Mouse (Mus musculus): ENCODE results near the gene Mrtfb.
A peak's percentile ranks its signal among the peaks of the same experiment; 100 is the strongest.

The Mrtfb gene

DNA sequence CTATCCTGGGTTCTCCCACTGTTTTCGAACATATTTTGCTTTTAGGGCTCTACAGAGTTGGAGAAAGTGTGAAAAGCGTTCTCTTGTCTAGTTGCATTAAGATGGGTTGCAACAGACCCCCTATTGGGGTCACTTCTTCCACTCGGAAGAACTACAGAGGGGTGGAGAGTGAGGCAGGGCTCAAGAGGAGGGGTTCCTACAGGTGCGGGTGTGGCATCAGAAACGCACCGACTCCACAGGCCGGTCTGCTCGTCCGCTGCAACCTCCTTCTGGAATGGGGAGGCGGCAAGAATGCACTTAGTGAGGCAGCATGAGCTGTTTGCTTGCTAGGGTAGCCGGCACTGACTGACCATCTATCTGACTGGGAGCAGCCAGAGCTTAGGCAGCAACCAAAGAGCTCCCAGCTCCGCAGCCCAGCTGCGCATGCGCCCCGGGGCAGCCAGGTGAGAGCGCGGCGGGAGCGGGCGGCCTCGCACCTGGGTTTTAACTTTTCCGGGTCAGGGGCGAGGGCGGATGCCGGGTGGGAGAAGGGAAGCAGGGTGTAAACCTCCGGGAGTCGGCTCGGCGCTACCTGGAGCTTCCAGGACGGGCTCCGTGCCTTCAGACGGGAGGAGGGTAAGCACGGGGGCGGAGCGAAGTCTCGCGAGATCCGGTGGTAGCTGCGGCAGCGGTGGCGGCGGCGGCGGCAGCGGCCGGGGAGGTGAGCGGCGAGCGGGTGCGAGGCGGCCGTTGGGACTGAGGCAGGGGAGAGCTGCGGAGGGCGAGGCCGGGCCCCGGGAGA is at the start of gene Mrtfb:
Gene Mrtfb (plus strand): TSS at position 627 of the 781 bp plus-strand sequence.
- DNase-seq (ENCODE audit: extremely low read depth, insufficient read length, low spot score): peak; percentile 93

DNA sequence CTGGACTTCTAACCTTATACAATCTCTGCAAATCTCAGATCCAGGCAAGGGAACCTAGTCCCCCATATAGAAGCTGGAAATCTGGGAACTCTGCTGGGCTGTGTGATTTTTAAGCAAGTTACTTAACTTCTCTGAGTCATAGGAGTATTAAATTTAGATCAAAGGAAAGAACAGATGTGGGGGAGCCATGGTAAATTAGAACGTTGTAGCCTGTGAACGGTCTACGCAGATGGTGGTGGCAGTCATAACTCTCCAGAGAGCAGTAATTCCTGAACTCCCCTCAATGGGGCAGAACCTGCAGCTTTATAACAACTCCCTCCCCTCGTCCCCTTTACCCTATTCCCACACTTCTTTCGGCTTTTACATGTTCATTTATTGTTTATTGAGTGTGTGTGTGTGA is 48.6 kb upstream of the Mrtfb start:
- DNase-seq (ENCODE audit: extremely low read depth, insufficient read length, low spot score): no peak

DNA sequence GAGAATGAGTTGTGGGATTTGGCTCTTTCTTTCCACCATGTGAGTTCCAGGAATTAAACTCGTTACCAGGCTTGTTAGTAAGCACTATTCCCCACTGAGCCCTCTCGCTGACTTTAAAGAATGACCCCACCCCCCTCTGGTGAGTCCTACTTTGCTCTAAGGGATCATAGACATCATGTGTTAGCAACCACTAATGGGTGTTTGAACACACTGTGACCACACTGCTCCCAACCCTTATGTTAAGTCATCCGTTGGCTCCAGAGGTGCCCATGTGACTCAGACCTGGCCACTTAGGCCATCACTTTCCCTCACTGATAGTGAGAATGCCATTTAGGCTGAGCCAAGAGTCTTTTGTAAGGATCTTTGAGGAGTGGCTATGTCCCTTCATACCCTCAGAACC is 48.2 kb upstream of the Mrtfb start:
- peak; percentile 32 for DNase-seq (ENCODE audit: extremely low read depth, insufficient read length, low spot score)

DNA sequence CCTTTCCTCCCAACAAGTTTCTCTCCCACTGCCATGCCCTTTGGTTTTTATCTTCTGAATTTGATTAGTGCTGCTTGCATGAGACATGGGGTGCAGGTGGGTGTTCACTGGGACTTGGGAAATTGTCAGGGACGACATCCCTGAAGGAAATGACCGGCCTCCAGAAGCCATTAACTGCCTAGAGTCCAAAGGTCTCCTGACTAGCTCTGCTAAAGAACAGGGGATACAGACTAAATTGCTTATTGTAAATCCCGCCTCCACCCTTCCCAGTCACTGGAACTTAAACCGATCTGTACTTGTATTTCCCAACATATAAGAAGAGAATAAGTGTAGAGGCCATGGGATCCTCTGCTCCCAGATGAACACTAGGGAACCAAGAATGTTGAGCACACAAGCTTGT is 43.5 kb upstream of the Mrtfb start:
- no peak for DNase-seq (ENCODE audit: extremely low read depth, insufficient read length, low spot score)

DNA sequence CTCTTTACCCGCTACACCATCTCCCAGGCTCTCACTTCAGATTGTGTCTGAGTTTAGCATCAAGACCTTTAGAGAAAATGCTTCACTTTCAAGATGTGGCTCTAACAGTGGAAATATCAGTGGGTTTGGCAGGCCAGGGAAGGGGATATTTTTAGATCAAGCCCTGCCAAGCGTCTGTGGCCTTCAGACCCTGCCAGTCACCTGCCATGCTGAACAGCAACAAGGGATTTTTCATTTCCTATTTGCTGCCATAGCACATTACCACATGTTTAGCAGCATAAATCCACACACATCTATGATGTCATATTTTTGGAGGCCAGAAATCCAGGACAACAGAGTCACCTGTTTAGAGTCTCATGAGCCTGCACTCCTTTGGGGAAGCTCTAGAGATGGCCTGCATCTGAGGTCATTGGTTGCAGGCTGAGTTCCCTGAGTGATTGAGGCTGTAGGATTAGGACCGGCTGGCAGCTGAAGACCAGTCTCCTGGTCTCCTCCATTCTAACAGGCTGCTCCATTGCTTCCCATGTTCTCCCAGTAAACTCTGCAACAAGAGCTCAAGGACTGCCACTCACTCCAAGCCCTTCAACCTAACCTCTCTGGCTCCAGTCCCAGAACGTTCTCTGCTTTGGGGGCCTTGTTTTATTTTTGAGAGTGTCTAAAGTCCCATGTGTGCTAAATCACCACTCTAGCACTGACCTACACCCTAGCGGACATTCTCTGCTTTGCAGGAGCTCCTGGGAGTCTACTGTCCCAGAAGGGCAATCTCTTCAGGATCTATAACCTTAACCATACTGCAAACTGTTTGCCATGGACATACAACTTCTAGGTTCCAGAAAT is 39.9 kb upstream of the Mrtfb start:
- DNase-seq (ENCODE audit: extremely low read depth, insufficient read length, low spot score): no peak

DNA sequence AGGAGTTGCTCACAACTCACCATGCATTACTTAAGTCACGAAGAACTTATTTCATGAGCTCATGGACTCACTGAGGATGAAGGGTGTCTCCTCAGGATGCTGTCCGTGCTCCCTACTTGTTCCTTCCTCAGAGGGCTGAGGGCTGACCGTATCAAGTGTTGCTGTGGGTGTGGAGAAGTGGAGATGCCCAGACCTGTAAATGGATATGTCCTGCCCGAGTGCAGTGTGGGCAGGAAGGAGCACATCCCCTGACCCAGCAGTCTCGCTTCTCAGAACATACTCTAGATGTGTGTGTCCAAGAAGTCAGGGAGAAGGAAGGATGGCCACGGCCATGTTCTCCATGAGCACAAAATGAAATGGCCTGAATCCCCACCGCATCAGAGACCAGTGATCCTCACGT is 38.3 kb upstream of the Mrtfb start:
- DNase-seq (ENCODE audit: extremely low read depth, insufficient read length, low spot score): no peak

DNA sequence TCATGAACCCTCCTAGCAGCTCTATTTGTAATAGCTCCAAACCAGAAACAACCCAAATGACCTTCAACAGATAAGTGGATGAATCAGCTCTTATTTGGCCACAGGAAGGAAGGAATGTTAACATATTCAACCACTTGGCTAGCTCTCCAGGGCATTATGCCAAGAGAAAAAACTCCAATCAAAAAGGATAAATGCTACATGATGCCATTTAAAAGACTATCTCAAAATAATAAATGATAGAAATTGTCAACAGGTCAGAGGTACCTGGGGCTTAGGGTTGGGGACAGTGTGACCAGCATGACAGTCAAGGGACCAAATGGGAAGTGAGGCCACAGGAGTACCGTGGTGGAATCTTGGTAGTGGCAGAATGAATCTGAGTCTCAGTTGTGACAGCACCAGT is 34.8 kb upstream of the Mrtfb start:
- peak; percentile 17 for DNase-seq (ENCODE audit: extremely low read depth, insufficient read length, low spot score)

DNA sequence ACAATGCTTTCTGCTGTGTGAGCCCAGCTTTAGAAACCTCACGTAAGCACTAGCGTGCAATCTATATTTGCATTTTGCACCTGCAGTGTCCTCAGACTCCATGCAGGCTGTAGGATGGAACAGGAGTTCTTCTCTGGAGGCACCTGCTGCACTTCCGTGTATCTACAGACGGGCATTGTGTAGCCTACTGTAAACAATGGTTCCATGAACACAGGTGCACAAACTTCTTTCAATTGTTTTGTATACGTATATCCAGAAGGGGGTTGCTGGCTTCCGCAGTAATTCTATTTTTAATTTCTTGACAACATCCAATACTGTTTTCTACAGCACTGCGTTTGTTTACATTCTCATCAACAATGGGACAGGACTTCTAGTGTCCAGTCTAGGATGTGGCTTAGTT is 24.2 kb upstream of the Mrtfb start:
- no peak for DNase-seq (ENCODE audit: extremely low read depth, insufficient read length, low spot score)

DNA sequence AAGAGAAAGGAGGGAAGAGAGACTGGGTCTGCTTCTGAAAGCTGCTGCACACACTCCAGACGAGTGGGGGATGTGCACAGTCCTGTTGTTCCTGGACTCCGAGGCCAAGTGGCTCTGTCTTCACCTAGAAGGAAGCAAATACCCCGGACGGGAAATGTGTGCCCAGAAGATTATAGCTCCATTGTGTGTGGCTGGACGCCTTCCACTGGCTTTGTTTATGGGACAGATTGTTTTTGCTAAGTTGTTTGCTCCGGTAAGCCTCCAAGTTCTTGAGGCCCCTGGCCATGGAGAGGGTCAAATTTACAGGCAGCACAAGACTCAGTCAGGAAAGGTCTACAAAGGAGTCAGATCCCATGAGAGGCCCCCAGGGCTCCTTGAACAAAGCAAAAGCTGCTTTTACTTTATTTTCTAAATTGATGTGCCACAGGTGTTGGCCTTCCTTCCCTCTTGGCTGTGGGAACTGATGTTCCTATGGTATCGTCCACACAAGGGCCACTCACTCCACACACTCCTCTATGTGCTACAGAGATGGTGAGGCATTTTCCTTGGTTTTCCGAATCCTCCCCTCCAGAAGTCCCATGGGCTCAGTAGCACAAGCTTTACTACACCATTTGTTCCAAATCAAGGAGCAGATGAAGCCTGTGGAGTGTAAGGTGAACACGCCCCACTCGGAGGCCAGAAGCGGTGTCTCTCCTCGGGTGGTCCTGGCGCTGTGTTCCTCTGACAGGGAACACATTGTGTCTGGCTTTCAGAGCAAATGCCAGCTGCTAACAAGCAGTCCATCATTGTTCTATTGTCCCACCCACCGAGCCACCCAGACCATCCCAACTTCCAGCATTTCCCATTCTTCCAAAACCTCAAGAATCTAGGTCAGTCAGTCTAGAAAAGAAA is 23.1 kb upstream of the Mrtfb start:
- DNase-seq (ENCODE audit: extremely low read depth, insufficient read length, low spot score): no peak

DNA sequence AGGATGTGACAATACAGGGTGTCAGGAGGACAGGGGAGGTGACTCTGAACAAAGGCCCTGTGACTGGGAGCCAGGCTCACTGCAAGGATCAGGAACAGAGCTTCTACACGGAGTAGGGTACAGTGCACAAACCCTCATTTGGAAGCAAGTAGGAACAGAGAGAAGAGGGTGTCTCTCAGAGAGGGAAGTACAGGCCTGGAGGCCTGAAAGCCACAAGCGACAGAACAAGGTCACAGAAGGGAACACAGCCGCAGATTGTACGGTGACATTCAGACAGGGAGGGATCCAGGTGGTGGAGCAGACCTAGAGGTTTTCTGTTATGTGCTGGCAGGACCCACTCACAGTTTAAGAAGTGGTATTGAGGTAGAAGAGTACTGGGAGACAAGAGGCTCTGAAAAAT is 17.2 kb upstream of the Mrtfb start:
- no peak for DNase-seq (ENCODE audit: extremely low read depth, insufficient read length, low spot score)

DNA sequence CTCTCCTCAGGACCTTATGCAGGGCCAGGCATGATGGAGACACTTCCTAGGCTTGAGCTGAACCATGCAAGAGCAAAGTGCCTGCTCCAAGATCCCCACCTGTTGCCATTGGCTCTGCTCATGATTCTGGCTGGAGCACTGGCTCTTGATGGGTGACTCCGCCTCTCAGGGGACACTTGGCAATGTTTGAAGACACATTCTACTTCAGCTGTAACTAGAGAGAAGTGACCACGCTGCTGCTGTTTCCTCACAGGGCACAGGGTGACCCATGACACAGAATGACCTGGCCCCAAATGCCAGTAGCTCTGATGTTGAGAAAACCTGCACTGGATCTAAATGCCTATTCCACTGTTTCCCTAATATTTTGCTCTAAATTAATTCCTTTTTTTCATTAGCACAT is 16.7 kb upstream of the Mrtfb start:
- no peak for DNase-seq (ENCODE audit: extremely low read depth, insufficient read length, low spot score)

DNA sequence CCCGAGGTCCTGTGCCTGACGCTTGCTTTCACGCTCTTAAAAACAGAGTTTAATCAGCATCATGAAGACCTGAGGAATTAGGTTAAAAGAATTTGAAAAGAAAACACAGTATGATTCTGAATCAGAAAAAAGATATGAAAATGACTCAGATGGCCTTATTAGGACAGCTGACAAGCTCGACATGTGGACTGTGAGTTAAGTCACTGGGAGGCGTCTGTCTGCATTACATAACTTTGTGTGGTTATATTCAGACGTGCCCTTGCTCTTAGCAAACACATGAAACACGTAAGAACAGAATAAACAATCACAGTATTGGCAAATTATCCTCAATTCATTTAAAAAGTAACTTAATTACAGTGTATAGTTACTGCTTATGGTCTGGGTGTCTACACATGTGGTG is 16.0 kb upstream of the Mrtfb start:
- peak; percentile 53 for DNase-seq (ENCODE audit: extremely low read depth, insufficient read length, low spot score)

DNA sequence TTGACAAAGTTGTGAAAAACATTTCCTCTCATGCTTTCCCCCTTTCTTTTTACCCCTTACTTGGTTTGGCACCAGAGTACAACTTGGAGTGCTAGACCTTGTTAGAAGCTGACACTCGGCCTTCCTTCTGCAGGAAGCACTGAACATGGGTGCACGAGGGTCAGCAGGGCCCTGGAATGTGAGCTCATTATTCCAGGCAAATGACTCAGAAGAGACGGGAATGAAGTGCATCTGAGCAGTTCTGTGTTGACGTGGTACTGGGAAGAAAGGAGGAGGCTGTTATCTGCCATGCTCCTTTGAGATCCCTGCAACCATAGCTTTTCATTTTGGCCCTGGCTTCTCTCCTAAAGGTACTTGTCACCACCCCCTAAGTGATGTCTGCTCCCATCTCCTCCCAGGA is 10.6 kb upstream of the Mrtfb start:
- DNase-seq (ENCODE audit: extremely low read depth, insufficient read length, low spot score): no peak

DNA sequence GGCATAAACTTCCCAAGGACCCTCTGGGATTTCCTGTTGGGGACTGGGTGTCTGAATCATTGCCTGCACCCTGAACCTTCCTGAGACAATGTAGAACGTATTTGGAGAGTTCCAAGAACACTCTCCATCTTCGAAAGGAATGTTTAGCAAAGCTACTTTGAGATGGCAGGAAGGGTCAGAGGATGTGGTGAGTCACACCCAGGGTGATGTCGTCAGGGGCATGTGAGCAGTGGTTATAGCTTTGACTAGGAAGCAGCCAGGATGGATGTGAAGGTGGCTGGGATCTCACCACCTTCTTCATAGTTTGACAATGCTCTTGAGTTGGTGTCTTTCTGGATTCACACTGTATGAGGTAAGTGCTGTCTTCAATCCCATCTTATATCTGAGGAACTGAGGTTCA is 9.4 kb upstream of the Mrtfb start:
- peak; percentile 49 for DNase-seq (ENCODE audit: extremely low read depth, insufficient read length, low spot score)

DNA sequence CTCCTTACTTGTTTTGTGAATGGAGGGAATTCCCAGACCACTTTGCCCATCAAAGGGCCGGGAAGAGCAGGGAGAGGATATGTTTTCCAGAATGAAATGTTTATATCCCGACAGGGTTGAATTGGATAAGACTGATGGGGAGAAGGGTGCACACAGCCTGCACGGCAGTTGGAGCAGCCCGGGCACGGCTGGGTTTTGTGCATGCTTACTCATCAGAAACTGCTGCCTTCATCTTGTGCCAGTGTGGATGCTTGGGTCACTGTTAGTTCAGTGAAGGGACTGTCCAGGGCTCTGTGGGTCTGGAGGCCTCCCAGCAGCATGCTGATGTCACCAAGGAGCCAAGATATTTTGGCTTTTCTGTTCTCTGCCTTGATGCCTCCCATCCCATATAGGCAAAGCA is 6.2 kb upstream of the Mrtfb start:
- DNase-seq (ENCODE audit: extremely low read depth, insufficient read length, low spot score): peak; percentile 57

DNA sequence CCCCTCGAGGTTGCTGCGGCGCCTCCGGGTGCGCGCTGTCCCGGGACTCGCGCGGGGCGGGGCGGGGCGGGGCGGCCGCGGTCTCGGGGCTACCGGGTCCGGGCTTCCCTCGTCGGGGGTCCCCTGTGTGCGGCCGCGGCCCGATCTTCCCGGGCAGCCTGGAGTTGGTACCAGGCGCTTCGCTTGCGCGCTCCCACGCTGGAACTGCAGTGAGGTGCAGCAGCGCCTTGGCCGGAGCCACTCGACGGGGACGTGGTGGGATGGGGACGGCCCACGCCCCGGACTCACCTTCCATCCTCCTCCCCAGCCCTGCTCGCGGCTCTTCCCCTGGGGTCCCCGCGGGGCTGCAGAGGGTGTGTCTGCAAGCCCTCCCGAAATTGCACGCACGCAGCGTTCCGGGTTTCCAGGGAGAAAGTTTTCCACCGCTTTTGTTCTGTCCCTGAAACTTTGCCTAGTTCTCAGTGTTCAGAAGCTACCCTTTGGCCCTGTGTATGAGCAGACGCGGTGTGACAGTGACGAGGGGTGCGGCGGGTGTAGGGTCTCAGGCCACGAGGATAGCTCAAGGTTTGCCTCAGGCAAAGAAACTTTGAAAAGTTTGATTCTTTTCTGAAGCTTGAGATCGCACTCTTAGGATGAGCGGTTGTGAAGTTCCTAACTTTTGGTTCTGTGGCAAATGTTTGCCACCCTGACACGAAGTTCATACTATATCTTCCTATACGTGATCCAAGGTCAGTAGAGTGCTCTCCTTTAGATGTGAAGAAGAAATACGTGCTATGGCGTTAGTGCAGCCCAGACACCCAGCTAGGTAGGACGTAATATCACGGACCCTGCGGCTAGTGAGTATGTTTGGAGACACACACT is 616 bp downstream of the Mrtfb start:
- DNase-seq (ENCODE audit: extremely low read depth, insufficient read length, low spot score): peak; percentile 69

DNA sequence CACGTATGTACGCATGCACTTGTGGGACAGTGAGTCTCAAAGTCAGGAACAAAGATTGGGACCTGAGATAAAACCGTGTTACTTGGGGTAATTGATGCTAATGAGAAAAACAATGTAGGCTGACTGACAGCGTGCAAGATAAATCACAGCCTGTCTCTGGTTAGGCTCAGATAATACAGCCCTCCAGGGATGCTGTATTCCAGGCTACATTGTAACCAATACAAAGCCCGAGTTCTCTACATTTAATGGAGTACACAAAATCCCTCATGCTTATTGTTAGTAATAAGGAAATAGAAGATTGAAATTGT is 1.2 kb downstream of the Mrtfb start:
- no peak for DNase-seq (ENCODE audit: extremely low read depth, insufficient read length, low spot score)

DNA sequence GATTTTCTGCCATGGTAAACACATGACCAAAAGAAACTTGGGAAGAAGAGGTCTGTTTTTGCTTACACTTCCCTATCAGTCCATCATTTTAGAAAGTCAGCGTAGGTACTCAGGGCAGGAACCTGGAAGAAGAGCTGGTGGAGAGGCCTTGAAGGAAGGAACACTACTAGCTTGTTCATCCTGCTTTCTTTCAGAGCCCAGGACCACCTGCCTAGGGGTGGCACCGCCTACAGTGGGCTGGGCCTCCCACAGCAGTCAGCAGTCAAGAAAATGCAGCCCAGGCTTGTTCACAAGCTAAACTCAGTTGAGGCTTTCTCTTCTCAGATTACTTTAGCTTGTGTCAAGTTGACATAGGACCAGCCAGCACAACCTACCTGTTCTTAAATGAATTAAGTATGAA is 2.7 kb downstream of the Mrtfb start:
- DNase-seq (ENCODE audit: extremely low read depth, insufficient read length, low spot score): no peak

DNA sequence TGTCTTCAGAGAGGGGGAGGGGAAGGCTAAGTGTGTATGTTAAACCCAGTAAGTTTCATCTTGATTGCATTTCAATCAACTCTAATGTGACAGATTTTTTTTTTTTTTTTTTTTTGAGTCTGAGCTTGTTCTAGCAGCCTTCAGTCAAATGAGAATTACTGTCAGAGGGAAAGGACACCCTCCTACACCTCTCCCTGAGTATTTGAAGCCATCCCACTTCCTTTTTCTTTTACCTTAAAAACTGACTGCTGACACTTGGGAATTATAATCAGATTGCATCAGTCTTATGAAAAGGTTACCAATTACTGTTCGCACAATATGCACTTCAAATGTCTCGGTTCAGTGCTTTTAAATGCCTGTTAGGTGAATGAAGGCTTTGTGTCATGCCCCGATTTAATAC is 10.0 kb downstream of the Mrtfb start:
- no peak for DNase-seq (ENCODE audit: extremely low read depth, insufficient read length, low spot score)

DNA sequence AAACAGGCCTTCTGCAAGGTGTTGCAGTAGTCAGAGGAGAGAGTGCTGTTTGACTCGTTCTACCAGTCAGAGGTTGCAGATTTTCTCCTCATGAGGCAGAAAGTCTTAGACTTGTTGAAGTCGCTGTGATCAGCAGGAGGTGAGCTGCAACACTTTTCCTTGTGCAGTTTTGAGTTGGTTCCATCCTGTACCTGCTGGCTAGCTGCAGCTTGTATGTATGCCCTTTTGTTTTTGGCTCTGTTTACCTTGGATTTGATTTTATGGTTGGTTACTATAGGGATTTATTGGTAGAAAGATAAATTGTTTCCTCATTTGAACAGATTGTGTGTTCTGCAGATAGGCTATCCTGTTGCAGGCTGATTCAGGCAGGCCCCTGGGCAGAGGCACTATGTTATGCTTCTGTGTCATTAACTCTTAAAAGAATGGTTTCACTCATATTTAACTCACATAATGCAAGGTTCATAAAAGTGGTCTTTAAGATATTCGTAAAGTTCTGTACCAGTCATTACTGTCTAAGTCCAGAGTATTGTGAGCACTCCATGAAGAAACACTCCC is 11.1 kb downstream of the Mrtfb start:
- no peak for DNase-seq (ENCODE audit: extremely low read depth, insufficient read length, low spot score)
